Mouse (Mus musculus) MEL (cell line): ENCODE data around the gene Per3. TPM values are rescaled to one million over a fixed set of nuclear protein-coding genes. Genes with fewer than 3 reads are reported as not detected.

ENCODE experiments used
- DNase-seq: peaks from one replicate; pipeline ENCODE4 v3.0.0; 2011; ENCODE audit warnings: low read depth, low spot score
- H3K27ac ChIP-seq: 2 replicates; pipeline ENCODE4 v1.5.1; 2012; ENCODE audit warnings: low read depth, mild to moderate bottlenecking, control low read depth, low read length, moderate library complexity; ENCODE audit not compliant: control insufficient read depth
- H3K27me3 ChIP-seq, 2 experiments: fragments of 150-350 bp in 1 of 2; sonication (generic) in 1 of 2; 2 replicates each; pipeline ENCODE4 v1.6.1; 2012; ENCODE audit warnings: low read length in 2 of 2, mild to moderate bottlenecking in 2 of 2, improper control_type of control experiment in 1 of 2, moderate library complexity in 1 of 2; ENCODE audit not compliant: insufficient read depth in 2 of 2, control insufficient read depth in 1 of 2
- H3K36me3 ChIP-seq, 2 experiments: 2 replicates each; pipeline ENCODE4 v1.6.1; 2012 to 2014; ENCODE audit warnings: low read length in 2 of 2, improper control_type of control experiment in 1 of 2, inconsistent platforms in 1 of 2, mild to moderate bottlenecking in 1 of 2; ENCODE audit not compliant: insufficient read depth in 2 of 2, control insufficient read depth in 1 of 2
- H3K4me1 ChIP-seq, 2 experiments: fragments of 150-350 bp in 1 of 2; sonication (generic) in 1 of 2; 2 replicates each; pipeline ENCODE4 v1.6.1; 2012; ENCODE audit warnings: low read length in 2 of 2, improper control_type of control experiment in 1 of 2, mild to moderate bottlenecking in 1 of 2; ENCODE audit not compliant: insufficient read depth in 2 of 2, control insufficient read depth in 1 of 2
- H3K4me3 ChIP-seq, 2 experiments: fragments of 150-350 bp in 1 of 2; sonication (generic) in 1 of 2; 2 replicates each; pipeline ENCODE4 v1.5.1; 2012; ENCODE audit warnings: low read depth in 2 of 2, low read length in 2 of 2, mild to moderate bottlenecking in 2 of 2, moderate library complexity in 2 of 2, control low read depth in 1 of 2, improper control_type of control experiment in 1 of 2; ENCODE audit not compliant: control insufficient read depth in 1 of 2, insufficient read depth in 1 of 2
- H3K79me2 ChIP-seq: 2 replicates; pipeline ENCODE4 v1.6.1; 2012; ENCODE audit warnings: mild to moderate bottlenecking, low read length, moderate library complexity; ENCODE audit not compliant: control insufficient read depth, poor library complexity, insufficient read depth
- H3K9ac ChIP-seq: 2 replicates; pipeline ENCODE4 v1.6.1; 2012; ENCODE audit warnings: low read depth, mild to moderate bottlenecking, control low read depth, low read length, moderate library complexity; ENCODE audit not compliant: control insufficient read depth, poor library complexity, severe bottlenecking
- H3K9me3 ChIP-seq: fragments of 150-350 bp; sonication (generic); replicated peaks from 2 replicates; pipeline ENCODE4 v1.6.1; 2012; ENCODE audit warnings: mild to moderate bottlenecking, low read length, improper control_type of control experiment, moderate library complexity; ENCODE audit not compliant: insufficient read depth
- BHLHE40 ChIP-seq: IDR thresholded peaks from 2 replicates; pipeline ENCODE4 v1.6.1; 2012; ENCODE audit warnings: low read depth, mild to moderate bottlenecking, inconsistent platforms, low read length, improper control_type of control experiment, borderline replicate concordance
- CHD1 ChIP-seq: IDR thresholded peaks from 2 replicates; pipeline ENCODE4 v1.6.1; 2012; ENCODE audit warnings: low read depth, mild to moderate bottlenecking, inconsistent platforms, low read length, improper control_type of control experiment
- CHD2 ChIP-seq: IDR thresholded peaks from 2 replicates; pipeline ENCODE4 v1.6.1; 2011; ENCODE audit warnings: low read length, improper control_type of control experiment
- CTCF ChIP-seq, 3 experiments: IDR thresholded peaks in 2 of 3; conservative IDR thresholded peaks in 1 of 3; 2 replicates each; pipeline ENCODE4 v1.5.1; 2011 to 2012; ENCODE audit warnings: low read length in 3 of 3, low read depth in 2 of 3, mild to moderate bottlenecking in 2 of 3, improper control_type of control experiment in 1 of 3, inconsistent platforms in 1 of 3, mixed read lengths in 1 of 3, moderate library complexity in 1 of 3; ENCODE audit not compliant: control insufficient read depth in 1 of 3, insufficient read depth in 1 of 3, poor library complexity in 1 of 3, severe bottlenecking in 1 of 3
- E2F4 ChIP-seq: IDR thresholded peaks from 2 replicates; pipeline ENCODE4 v1.6.1; 2011; ENCODE audit warnings: low read depth, low read length, improper control_type of control experiment, borderline replicate concordance
- ETS1 ChIP-seq: IDR thresholded peaks from 2 replicates; pipeline ENCODE4 v1.6.1; 2012; ENCODE audit warnings: low read depth, mild to moderate bottlenecking, inconsistent platforms, low read length, improper control_type of control experiment, moderate library complexity
- GABPA ChIP-seq: IDR thresholded peaks from 2 replicates; pipeline ENCODE4 v1.6.1; 2012; ENCODE audit warnings: low read depth, mild to moderate bottlenecking, inconsistent platforms, low read length, improper control_type of control experiment, moderate library complexity
- HCFC1 ChIP-seq: IDR thresholded peaks from 2 replicates; pipeline ENCODE4 v1.6.1; 2012; ENCODE audit warnings: low read depth, mild to moderate bottlenecking, inconsistent platforms, low read length, improper control_type of control experiment, moderate library complexity
- JUND ChIP-seq: IDR thresholded peaks from 2 replicates; pipeline ENCODE4 v1.6.1; 2011; ENCODE audit warnings: low read depth, mild to moderate bottlenecking, improper control_type of control experiment, low read length
- MAFK ChIP-seq: IDR thresholded peaks from 2 replicates; pipeline ENCODE4 v1.6.1; 2011; ENCODE audit warnings: low read depth, mild to moderate bottlenecking, low read length, improper control_type of control experiment, borderline replicate concordance
- MAZ ChIP-seq: IDR thresholded peaks from 2 replicates; pipeline ENCODE4 v1.6.1; 2012; ENCODE audit warnings: low read depth, mild to moderate bottlenecking, inconsistent platforms, low read length, improper control_type of control experiment
- MXI1 ChIP-seq: IDR thresholded peaks from 2 replicates; pipeline ENCODE4 v1.6.1; 2011; ENCODE audit warnings: mild to moderate bottlenecking, low read depth, low read length, improper control_type of control experiment
- MYB ChIP-seq: IDR thresholded peaks from 2 replicates; pipeline ENCODE4 v1.6.1; 2011; ENCODE audit warnings: mild to moderate bottlenecking, low read depth, low read length, improper control_type of control experiment
- MYC ChIP-seq: IDR thresholded peaks from 2 replicates; pipeline ENCODE4 v1.6.1; 2011; ENCODE audit warnings: low read depth, mild to moderate bottlenecking, low read length, improper control_type of control experiment, moderate library complexity
- NRF1 ChIP-seq: IDR thresholded peaks from 2 replicates; pipeline ENCODE4 v1.6.1; 2014; ENCODE audit warnings: low read depth, mild to moderate bottlenecking, inconsistent platforms, low read length, improper control_type of control experiment, moderate library complexity; ENCODE audit not compliant: poor library complexity, insufficient read depth, severe bottlenecking
- POLR2A ChIP-seq, 2 experiments: IDR thresholded peaks; 2 replicates each; pipeline ENCODE4 v1.6.1; 2011 to 2012; ENCODE audit warnings: low read length in 2 of 2, mild to moderate bottlenecking in 2 of 2, control low read depth in 1 of 2, improper control_type of control experiment in 1 of 2, low read depth in 1 of 2, moderate library complexity in 1 of 2; ENCODE audit not compliant: control insufficient read depth in 1 of 2, insufficient read depth in 1 of 2, poor library complexity in 1 of 2
- POLR2AphosphoS2 ChIP-seq: IDR thresholded peaks from 2 replicates; pipeline ENCODE4 v1.6.1; 2011; ENCODE audit warnings: low read length, improper control_type of control experiment
- RAD21 ChIP-seq: IDR thresholded peaks from 2 replicates; pipeline ENCODE4 v1.6.1; 2011; ENCODE audit warnings: mild to moderate bottlenecking, low read depth, low read length, improper control_type of control experiment
- RCOR1 ChIP-seq: IDR thresholded peaks from 2 replicates; pipeline ENCODE4 v1.6.1; 2012; ENCODE audit warnings: low read depth, mild to moderate bottlenecking, inconsistent platforms, low read length, improper control_type of control experiment
- SIN3A ChIP-seq: IDR thresholded peaks from 2 replicates; pipeline ENCODE4 v1.6.1; 2012; ENCODE audit warnings: low read length, improper control_type of control experiment, inconsistent platforms
- SMC3 ChIP-seq: IDR thresholded peaks from 2 replicates; pipeline ENCODE4 v1.6.1; 2011; ENCODE audit warnings: low read depth, low read length, improper control_type of control experiment
- TBP ChIP-seq: IDR thresholded peaks from 2 replicates; pipeline ENCODE4 v1.8.0; 2011; ENCODE audit warnings: low read depth, low read length, improper control_type of control experiment
- UBTF ChIP-seq: IDR thresholded peaks from 2 replicates; pipeline ENCODE4 v1.6.1; 2012; ENCODE audit warnings: low read depth, mild to moderate bottlenecking, inconsistent platforms, low read length, improper control_type of control experiment, moderate library complexity, borderline replicate concordance; ENCODE audit not compliant: insufficient read depth
- USF2 ChIP-seq, 2 experiments: IDR thresholded peaks; 2 replicates each; pipeline ENCODE4 v1.6.1; 2011 to 2012; ENCODE audit warnings: improper control_type of control experiment in 2 of 2, low read length in 2 of 2, borderline replicate concordance in 1 of 2, inconsistent platforms in 1 of 2, low read depth in 1 of 2, mild to moderate bottlenecking in 1 of 2; ENCODE audit not compliant: insufficient read depth in 1 of 2
- ZC3H11A ChIP-seq: IDR thresholded peaks from 2 replicates; pipeline ENCODE4 v1.6.1; 2012; ENCODE audit warnings: low read depth, mild to moderate bottlenecking, inconsistent platforms, low read length, improper control_type of control experiment
- ZMIZ1 ChIP-seq: IDR thresholded peaks from 2 replicates; pipeline ENCODE4 v1.6.1; 2012; ENCODE audit warnings: low read depth, mild to moderate bottlenecking, inconsistent platforms, low read length, improper control_type of control experiment, moderate library complexity
- ZNF384 ChIP-seq: IDR thresholded peaks from 2 replicates; pipeline ENCODE4 v1.6.1; 2012; ENCODE audit warnings: low read depth, mild to moderate bottlenecking, inconsistent platforms, low read length, improper control_type of control experiment
- polyA plus RNA-seq, 2 experiments: library from polyadenylated mRNA; stranded (reverse) in 1 of 2; unstranded in 1 of 2; fragments of >175 nt in 1 of 2; fragments of >200 nt in 1 of 2; gene quantifications; 2 replicates each; pipeline versions ENCODE4 v1.2.1 to v1.2.4; 2012; ENCODE audit warnings: low replicate concordance in 2 of 2, low read depth in 1 of 2; ENCODE audit not compliant: insufficient read length in 2 of 2, insufficient read depth in 1 of 2, missing spikeins in 1 of 2
- total RNA-seq: library from RNA; depleted of rRNA; stranded (reverse); fragments of 300-350 nt; gene quantifications from 2 replicates; pipeline ENCODE4 v1.2.3, GENCODE M21; 2012

Gene Per3
- total and polyA plus RNA-seq, 3 experiments: 3.1 to 4.5 TPM; not detected in 1

- TF ChIP-seq ZMIZ1 (no peak), TBP (0 out of 2 replicates have a peak, but pooled peaks have one; percentile 32)
Measured at GRCm38 (mm10) chr4:150964635-150965554, 79.6 kb downstream of the Per3 start (continued).

GRCm38 (mm10) chr4:150963711-150964110 is 80.8 kb downstream of the Per3 start:
- no peaks in the 10 kb centered on the region for H3K4me1 ChIP-seq
- H3K36me3 ChIP-seq: no peaks in the 10 kb centered on the region
- H3K27me3 ChIP-seq: no peaks in the 10 kb centered on the region; a peak in 1 of 4 replicates

GRCm38 (mm10) chr4:150962231-150962630 is 82.2 kb downstream of the Per3 start:
- no peak for DNase-seq
- Histone ChIP-seq H3K4me3 (no peak overlapping the region), H3K79me2 (no peaks in the 10 kb centered on the region), H3K9ac (no peak overlapping the region), H3K36me3 (no peaks in the 10 kb centered on the region), H3K9me3 (no peaks in the 10 kb centered on the region), H3K27ac (no peak overlapping the region), H3K27me3 (no peaks in the 10 kb centered on the region; a peak in 2 of 4 replicates), H3K4me1 (no peaks in the 10 kb centered on the region)
- TF ChIP-seq UBTF: no peak
- TF ChIP-seq ZMIZ1: no peak
- TF ChIP-seq HCFC1: no peak
- TF ChIP-seq ZNF384: no peak
- TF ChIP-seq ETS1: no peak
- no peak for TF ChIP-seq MAZ
- TF ChIP-seq RCOR1: no peak
- no peak for TF ChIP-seq MAFK
- no peak for TF ChIP-seq CHD1
- TF ChIP-seq CTCF (IDR thresholded peaks at IDR 0.05 in 2 of 3, conservative IDR thresholded peaks at IDR 0.05 in 1 of 3; ENCODE audit: control insufficient read depth in 1 of 3, insufficient read depth in 1 of 3, low read depth in 2 of 3, low read length in 3 of 3, poor library complexity in 1 of 3, severe bottlenecking in 1 of 3): no peak
- no peak for TF ChIP-seq MYB
- TF ChIP-seq JUND: no peak
- TF ChIP-seq RAD21: no peak

More at GRCm38 (mm10) chr4:150963711-150964110, 80.8 kb downstream of the Per3 start:
- Histone ChIP-seq H3K9me3 (no peaks in the 10 kb centered on the region), H3K4me3 (no peak overlapping the region), H3K9ac (no peak overlapping the region), H3K79me2 (no peaks in the 10 kb centered on the region), H3K27ac (no peak overlapping the region)
- no peak for DNase-seq
- TF ChIP-seq RCOR1 (no peak), BHLHE40 (no peak), ZC3H11A (no peak), GABPA (no peak), USF2 (IDR thresholded peaks at IDR 0.05; ENCODE audit: borderline replicate concordance in 1 of 2, insufficient read depth in 1 of 2, low read depth in 1 of 2, low read length in 2 of 2) (no peak), POLR2A (IDR thresholded peaks at IDR 0.05; ENCODE audit: control insufficient read depth in 1 of 2, insufficient read depth in 1 of 2, low read depth in 1 of 2, low read length in 2 of 2, poor library complexity in 1 of 2) (no peak), ETS1 (no peak), SIN3A (no peak), SMC3 (no peak), MAFK (no peak), MYC (no peak), JUND (no peak), E2F4 (no peak), HCFC1 (no peak), NRF1 (no peak), MAZ (no peak), POLR2AphosphoS2 (no peak), MXI1 (no peak), ZMIZ1 (no peak), CHD2 (no peak)
